Mouse (Mus musculus) liver, embryonic 11.5 days (tissue): ENCODE measurements around the gene Gm3415. TPM values are rescaled to one million over a fixed set of nuclear protein-coding genes. Genes with fewer than 3 reads are reported as not detected.
A peak's percentile ranks its signal among the peaks of the same experiment; 100 is the strongest.
"Not testable (repeated sequence)": the region's sequence is repeated elsewhere in the genome, so short reads cannot be mapped to it uniquely, and the experiment has no call there.

ENCODE experiments used
- ATAC-seq: fragments of 200-750 bp; cut with Nextera tagmentation; replicated peaks from 2 replicates; pipeline ENCODE4 v1.8.0; 2017; ENCODE audit warnings: moderate number of reproducible peaks, mild to moderate bottlenecking, moderate TSS enrichment, moderate library complexity; ENCODE audit not compliant: low FRiP score
- DNase-seq: peaks from one replicate; pipeline ENCODE4 v3.0.0-alpha.2; 2017; ENCODE audit warnings: low spot score
- H3K27ac ChIP-seq: fragments of 300-500 bp; sonication (generic); 2 replicates; pipeline ENCODE4 v1.5.1; 2014; ENCODE audit warnings: mild to moderate bottlenecking, low read depth, low read length, control low read depth
- H3K27me3 ChIP-seq: fragments of 300-500 bp; sonication (generic); replicated peaks from 2 replicates; pipeline ENCODE4 v1.6.1; 2014; ENCODE audit warnings: low read length, mixed read lengths; ENCODE audit not compliant: control insufficient read depth, insufficient read depth
- H3K36me3 ChIP-seq: fragments of 300-500 bp; sonication (generic); 2 replicates; pipeline ENCODE4 v1.6.1; 2014; ENCODE audit warnings: mild to moderate bottlenecking, low read length, moderate library complexity, mixed read lengths; ENCODE audit not compliant: control insufficient read depth, insufficient read depth
- H3K4me1 ChIP-seq: fragments of 300-500 bp; sonication (generic); replicated peaks from 2 replicates; pipeline ENCODE4 v1.6.1; 2014; ENCODE audit warnings: low read length, mixed read lengths; ENCODE audit not compliant: control insufficient read depth, insufficient read depth
- H3K4me2 ChIP-seq: fragments of 300-500 bp; sonication (generic); 2 replicates; pipeline ENCODE4 v1.6.1; 2014; ENCODE audit warnings: mild to moderate bottlenecking, control low read depth, moderate library complexity
- H3K4me3 ChIP-seq: fragments of 300-500 bp; sonication (generic); 2 replicates; pipeline ENCODE4 v1.5.1; 2014; ENCODE audit warnings: low read depth, low read length, control low read depth
- H3K9ac ChIP-seq: fragments of 300-500 bp; sonication (generic); 2 replicates; pipeline ENCODE4 v1.6.1; 2014; ENCODE audit warnings: low read depth, low read length, control low read depth
- H3K9me3 ChIP-seq: fragments of 300-500 bp; sonication (generic); 2 replicates; pipeline ENCODE4 v1.6.1; 2016; ENCODE audit warnings: low read length, inconsistent platforms, mixed read lengths; ENCODE audit not compliant: control insufficient read depth
- WGBS: fragments of 180-500 bp; shearing (Covaris S2); extraction: QIAGEN DNeasy Blood & Tissue Kit; methylation state at CpG from one replicate; pipeline ENCODE4 v1.1.7; 2014; 5-methylcytosine and 5-hydroxymethylcytosine counted together
- polyA plus RNA-seq: library from polyadenylated mRNA; unstranded; fragments of >200 nt; fragmentation: Nextera tagmentation; extraction: Ambion mirVana; gene quantifications from 2 replicates; pipeline ENCODE4 v1.2.1, GENCODE M21; 2014

The Gm3415 gene
- polyA plus RNA-seq, 1 experiment from 2014 or later = not detected

GRCm38 (mm10) chr5:146596612-146597502 lies 40.9 kb downstream of the Gm3415 start:
- Histone ChIP-seq H3K9me3 (no peaks in the 10 kb centered on the region), H3K36me3 (no peaks in the 10 kb centered on the region), H3K4me2 (no peak overlapping the region), H3K27ac (no peak overlapping the region), H3K4me1 (no peaks in the 10 kb centered on the region), H3K9ac (no peak overlapping the region), H3K4me3 (no peak overlapping the region), H3K27me3 (no peaks in the 10 kb centered on the region)
- DNase-seq (no peak), ATAC-seq (no peak)
- WGBS = 65% methylated on average over 18 of the region's 18 CpGs

- ATAC-seq (no peak), DNase-seq (no peak)
- H3K4me3 ChIP-seq = no peak overlapping the region
- no peaks in the 10 kb centered on the region for H3K9me3 ChIP-seq
- no peak overlapping the region for H3K4me2 ChIP-seq
- 80% methylated on average over 10 of the region's 10 CpGs for WGBS
- H3K4me1 ChIP-seq = no peaks in the 10 kb centered on the region
- H3K9ac ChIP-seq = no peak overlapping the region
- H3K27me3 ChIP-seq = no peaks in the 10 kb centered on the region
- H3K36me3 ChIP-seq = no peaks in the 10 kb centered on the region
- H3K27ac ChIP-seq = no peak overlapping the region
Observed at GRCm38 (mm10) chr5:146597503-146597874, 41.6 kb downstream of the Gm3415 start.

- H3K4me2 ChIP-seq = no peak overlapping the region
- 85% methylated on average over 27 of the region's 27 CpGs for WGBS
- no peak for ATAC-seq
- no peak overlapping the region for H3K27ac ChIP-seq
- H3K27me3 ChIP-seq = no peaks in the 10 kb centered on the region
- DNase-seq = no peak
- no peak overlapping the region for H3K9ac ChIP-seq
- no peaks in the 10 kb centered on the region for H3K9me3 ChIP-seq
- no peaks in the 10 kb centered on the region for H3K36me3 ChIP-seq
- H3K4me3 ChIP-seq = no peak overlapping the region
- no peaks in the 10 kb centered on the region for H3K4me1 ChIP-seq
Observed at GRCm38 (mm10) chr5:146598215-146599119, 42.5 kb downstream of the Gm3415 start.

DNA sequence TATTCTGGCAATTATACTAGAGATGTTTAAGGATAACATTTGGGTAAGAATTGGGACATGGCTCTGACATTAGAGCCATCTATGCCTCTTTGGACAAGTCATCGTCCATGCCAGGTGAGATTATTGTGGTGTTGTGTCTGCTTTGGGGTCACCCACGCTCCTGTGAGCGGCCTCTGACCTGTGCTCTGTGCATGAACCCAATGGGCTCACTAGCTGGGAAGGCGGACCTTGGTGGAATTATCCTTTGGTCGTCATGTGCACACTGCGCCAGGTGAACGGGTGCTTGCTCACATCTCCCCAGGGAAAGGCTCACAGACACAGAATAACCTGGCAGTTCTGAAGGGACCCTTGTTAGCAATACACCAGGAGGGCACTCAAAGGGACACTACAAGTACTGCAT lies 43.3 kb downstream of the Gm3415 start:
- not testable (repeated sequence) for H3K36me3 ChIP-seq, H3K4me1 ChIP-seq, H3K9ac ChIP-seq, H3K27ac ChIP-seq, H3K4me3 ChIP-seq, H3K27me3 ChIP-seq, DNase-seq, ATAC-seq, H3K9me3 ChIP-seq
- peak overlapping the region; percentile 18; the same call in 1 of the 2 replicates for H3K4me2 ChIP-seq
- WGBS = 71% methylated on average over 7 of the region's 7 CpGs

DNA sequence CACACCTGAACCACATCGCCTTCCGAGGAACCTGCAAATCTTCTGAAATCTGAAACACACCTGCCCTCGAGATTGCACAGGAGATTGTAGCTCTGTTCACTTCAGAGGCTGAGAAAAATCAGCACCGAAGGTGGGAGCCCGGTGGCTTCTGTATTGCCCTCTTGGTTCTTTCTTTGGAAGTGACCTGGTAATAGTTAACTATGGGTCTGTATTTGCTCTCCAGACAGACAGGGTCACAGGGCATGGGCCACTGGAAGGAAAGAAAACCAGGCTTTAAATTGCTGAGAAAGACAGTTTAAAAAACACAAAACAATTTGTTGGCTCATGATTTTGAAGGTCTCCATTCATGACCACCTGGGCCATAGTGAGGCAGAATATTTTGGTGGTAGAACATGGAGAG lies 44.0 kb downstream of the Gm3415 start:
- ATAC-seq = peak; percentile 52; the same call in 1 of the 2 replicates
- H3K4me3 ChIP-seq = no peak overlapping the region
- H3K27ac ChIP-seq = no peak overlapping the region

GRCm38 (mm10) chr5:146606221-146606620 lies 50.3 kb downstream of the Gm3415 start:
- WGBS = 57% methylated on average over 5 of the region's 5 CpGs
- ATAC-seq = no peak
- Histone ChIP-seq H3K36me3 (no peaks in the 10 kb centered on the region), H3K4me2 (no peak overlapping the region), H3K4me1 (no peaks in the 10 kb centered on the region; the same call in 1 of the 2 replicates), H3K9me3 (no peaks in the 10 kb centered on the region), H3K27ac (no peak overlapping the region), H3K27me3 (no peaks in the 10 kb centered on the region), H3K4me3 (no peak overlapping the region), H3K9ac (no peak overlapping the region)
- DNase-seq = no peak

More for the DNA sequence above, 44.0 kb downstream of the Gm3415 start:
- Histone ChIP-seq H3K4me2 (peak overlapping the region; percentile 18; the same call in 1 of the 2 replicates), H3K4me1 (no peaks in the 10 kb centered on the region), H3K27me3 (no peaks in the 10 kb centered on the region), H3K9me3 (no peaks in the 10 kb centered on the region), H3K9ac (no peak overlapping the region), H3K36me3 (no peaks in the 10 kb centered on the region)
- no peak for DNase-seq
- 75% methylated on average over 5 of the region's 5 CpGs for WGBS

DNA sequence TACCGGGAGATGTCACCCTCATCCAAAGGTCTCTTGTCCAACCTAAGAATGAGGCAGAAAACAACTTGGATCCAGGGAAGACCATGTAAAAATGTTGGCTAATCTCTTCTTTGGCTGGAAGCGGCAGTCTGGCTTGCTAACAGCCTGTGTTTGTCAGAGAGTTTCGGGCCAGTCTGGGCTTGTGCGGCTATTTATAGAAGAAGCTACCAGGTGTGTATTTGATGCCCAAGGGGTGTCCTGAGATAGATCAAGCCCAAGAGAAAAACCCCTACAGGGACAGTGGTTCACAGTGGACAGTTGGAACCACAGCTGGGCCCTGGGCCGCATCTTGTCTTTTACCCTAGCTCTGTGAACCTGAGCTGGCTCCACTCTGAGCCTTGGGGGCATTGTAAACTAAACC lies 51.0 kb downstream of the Gm3415 start:
- DNase-seq = no peak
- H3K9ac ChIP-seq = no peak overlapping the region
- H3K4me3 ChIP-seq = no peak overlapping the region
- H3K4me2 ChIP-seq = no peak overlapping the region
- ATAC-seq = no peak
- H3K4me1 ChIP-seq = no peaks in the 10 kb centered on the region; the same call in 1 of the 2 replicates
- H3K9me3 ChIP-seq = no peaks in the 10 kb centered on the region
- 85% methylated on average over 5 of the region's 5 CpGs for WGBS
- no peaks in the 10 kb centered on the region for H3K27me3 ChIP-seq
- no peak overlapping the region for H3K27ac ChIP-seq
- no peaks in the 10 kb centered on the region for H3K36me3 ChIP-seq

DNA sequence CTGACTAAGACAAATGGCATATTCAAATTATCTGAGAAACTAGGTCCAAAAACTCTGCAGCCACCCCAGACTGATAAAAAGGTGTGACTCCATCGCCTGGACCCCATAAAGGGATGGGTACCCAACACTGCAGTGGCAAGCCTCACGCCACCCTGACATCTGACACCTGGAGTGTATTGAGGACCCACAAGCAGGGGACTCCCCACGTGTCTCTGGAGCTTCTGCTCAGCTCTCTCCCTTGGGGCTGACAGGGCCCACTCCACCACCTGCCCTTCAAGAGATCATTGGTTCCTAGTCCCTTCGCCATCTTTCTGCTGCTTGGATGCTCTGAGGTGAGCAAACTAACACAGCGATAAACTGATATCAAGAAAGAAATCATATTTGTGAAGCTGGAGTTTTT lies 51.9 kb downstream of the Gm3415 start:
- 62% methylated on average over 5 of the region's 5 CpGs for WGBS
- no peaks in the 10 kb centered on the region; the same call in 1 of the 2 replicates for H3K4me1 ChIP-seq
- no peak overlapping the region for H3K27ac ChIP-seq
- H3K4me2 ChIP-seq = no peak overlapping the region
- H3K9me3 ChIP-seq = no peaks in the 10 kb centered on the region
- H3K4me3 ChIP-seq = no peak overlapping the region
- DNase-seq (no peak), ATAC-seq (no peak)
- H3K36me3 ChIP-seq = no peaks in the 10 kb centered on the region
- H3K27me3 ChIP-seq = no peaks in the 10 kb centered on the region
- H3K9ac ChIP-seq = no peak overlapping the region
